Mouse (Mus musculus) 3134 (cell line): ENCODE measurements around the gene Ing4.
A peak's percentile ranks its signal among the peaks of the same experiment; 100 is the strongest.

ENCODE experiments used
- DNase-seq: peaks from one replicate; pipeline ENCODE4 v3.0.0-alpha.2; 2011; ENCODE audit warnings: low spot score; ENCODE audit not compliant: insufficient read length; ENCODE audit errors: extremely low read depth

Gene Ing4

DNA sequence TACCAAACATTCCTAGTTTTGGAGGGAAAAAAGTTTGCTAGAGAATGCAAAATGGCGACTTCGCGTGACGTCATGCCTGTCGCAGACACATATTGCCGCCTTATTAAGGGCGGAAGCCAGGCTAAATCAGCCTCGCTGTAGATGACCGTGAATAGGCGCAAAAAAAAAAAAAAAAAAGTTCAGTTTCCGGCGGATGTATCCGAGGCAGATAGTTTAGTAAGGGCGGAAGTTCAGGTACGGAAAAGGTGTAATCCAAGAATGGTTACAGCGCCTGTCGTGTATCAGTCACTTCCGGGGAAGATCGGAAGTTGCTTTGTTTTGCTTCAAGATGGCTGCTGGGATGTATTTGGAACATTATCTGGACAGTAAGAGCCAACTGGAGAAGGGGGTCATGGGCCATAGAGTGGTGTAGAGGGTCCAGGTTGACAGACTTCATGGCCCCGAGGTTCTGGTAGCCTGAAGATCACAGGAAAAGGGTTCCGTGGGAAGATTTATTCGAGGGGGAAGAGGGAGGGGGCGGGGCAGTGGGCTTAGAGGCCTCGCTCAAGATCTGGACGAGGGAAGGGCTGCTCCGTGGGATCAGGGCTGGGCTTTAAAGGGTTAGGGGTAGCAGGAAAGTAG is at the start of gene Ing4:
TSS of gene Ing4 (plus strand) at position 228 of the 621 bp plus-strand sequence.
- DNase-seq: peak; percentile 79

DNA sequence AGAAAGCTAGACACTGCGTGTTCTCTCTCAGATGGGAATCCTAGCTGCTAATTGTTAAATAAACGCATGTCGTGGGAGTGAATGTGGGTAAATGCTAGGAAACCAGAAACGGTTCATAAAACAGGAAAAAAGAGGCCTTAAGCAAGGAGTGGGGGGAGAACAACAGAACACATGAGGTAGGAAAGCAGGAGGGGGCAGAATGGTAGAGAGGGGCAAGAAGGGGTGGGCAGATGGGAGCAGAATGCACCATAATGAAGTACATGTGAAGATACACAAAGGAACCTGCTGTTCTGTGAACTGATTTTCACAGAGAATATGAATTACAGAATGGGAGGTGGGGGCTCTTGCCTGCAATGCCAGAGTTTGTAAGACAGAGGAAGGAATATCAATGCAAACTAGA is 47.3 kb upstream of the Ing4 start:
- DNase-seq: no peak

- DNase-seq: peak; percentile 67
Observed at GRCm38 (mm10) chr6:124993365-124993764, 46.2 kb upstream of the Ing4 start.

DNA sequence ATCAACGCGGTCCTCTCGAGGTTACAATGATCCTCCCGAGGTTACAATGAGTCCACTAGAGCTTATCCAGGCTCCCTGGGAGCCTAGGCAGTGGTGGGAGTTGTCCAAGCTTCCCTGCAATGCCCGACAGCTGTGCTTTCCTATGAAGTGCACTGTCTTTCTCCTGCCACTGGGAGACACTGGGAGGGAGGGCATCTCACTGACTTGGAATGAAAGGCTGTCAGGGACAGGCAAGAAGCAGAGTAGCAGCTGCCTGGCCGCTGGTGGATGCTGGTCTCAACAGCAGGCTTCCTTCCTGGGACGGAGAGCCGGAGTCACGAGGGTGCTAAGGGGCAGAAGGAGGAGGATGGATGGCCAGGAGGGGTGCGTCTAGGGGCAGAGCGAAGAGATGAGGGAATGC is 45.7 kb upstream of the Ing4 start:
- DNase-seq: no peak

GRCm38 (mm10) chr6:124995246-124995645 is 44.3 kb upstream of the Ing4 start:
- DNase-seq: no peak

DNA sequence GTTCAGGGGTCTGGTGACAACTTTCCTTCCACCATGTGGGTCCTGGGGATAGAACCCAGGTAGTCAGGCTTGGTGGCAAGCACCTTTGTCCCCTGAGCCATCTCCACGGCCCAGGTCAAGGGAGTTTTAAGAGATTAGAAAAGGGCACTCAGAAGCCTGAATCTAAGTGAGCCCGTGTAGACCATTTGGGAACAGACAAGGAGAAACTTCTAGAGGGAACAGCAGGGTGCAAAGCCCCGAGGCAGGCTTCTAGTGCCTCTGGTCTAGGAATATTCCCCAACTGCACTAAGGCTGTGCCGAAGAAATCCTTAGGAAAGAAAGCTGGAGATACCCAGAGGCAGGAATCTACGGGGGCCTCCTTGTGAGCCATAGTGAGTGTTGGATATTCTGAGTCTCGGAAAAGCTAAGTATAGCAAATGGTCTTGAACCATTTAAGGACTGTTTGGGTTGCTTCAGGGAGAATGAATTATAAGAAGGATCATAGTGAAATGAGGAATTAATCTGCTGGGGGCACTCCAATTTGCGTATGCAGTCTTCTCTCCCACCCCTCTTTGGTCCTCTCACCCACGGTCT is 43.6 kb upstream of the Ing4 start:
- DNase-seq: no peak

DNA sequence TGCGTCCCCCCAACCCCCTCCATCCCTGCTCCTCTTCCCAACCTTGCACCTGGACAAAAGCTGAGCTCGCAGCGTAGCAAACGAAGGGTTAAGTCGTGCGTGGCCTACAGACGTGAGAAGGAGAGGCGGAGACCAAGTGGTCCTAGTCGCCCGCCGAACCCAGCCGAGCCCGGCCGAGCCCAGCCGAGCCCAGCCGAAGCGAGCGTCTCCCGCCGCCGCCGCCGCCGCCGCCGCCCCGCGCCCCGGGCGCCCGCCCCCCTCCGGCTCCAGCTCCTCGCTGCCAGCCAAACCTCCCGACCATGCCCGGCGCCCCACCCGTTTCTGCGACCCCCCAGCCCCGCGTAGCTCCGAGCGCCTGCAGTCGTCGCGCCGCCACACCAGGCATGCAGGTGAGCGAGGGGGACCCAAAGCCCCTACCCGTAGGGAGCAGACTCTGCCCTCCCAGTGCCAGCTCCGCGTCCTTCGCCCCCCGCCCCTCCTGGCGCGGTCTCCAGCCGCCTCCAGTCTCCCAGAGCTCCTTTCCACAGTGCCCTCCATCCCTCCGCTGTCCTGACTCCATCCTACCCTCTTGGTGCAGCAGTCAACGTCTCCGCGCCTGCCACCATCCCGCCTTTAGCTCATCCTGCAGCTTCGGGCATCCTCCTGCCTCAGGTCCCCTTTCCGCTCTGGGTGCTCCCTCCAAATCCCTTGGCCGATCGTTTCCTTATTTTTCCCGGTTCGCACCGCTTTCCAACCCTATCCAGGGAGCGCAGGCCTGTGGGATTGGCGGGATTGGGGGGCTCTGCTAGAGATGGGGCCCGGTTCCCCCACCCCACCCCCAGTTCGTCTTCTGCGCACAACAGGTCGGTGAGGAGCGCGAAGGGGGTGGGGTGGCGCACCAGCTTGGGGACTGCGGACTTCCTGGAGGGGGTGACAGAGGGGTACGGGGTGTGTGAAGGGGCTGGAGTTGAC is 42.7 kb upstream of the Ing4 start, which contains the start of gene Pianp:
TSS of gene Pianp (plus strand) at position 144 of the 951 bp plus-strand sequence.
- no peak for DNase-seq

- no peak for DNase-seq
Observed at GRCm38 (mm10) chr6:124998066-124998465, 41.5 kb upstream of the Ing4 start.

DNA sequence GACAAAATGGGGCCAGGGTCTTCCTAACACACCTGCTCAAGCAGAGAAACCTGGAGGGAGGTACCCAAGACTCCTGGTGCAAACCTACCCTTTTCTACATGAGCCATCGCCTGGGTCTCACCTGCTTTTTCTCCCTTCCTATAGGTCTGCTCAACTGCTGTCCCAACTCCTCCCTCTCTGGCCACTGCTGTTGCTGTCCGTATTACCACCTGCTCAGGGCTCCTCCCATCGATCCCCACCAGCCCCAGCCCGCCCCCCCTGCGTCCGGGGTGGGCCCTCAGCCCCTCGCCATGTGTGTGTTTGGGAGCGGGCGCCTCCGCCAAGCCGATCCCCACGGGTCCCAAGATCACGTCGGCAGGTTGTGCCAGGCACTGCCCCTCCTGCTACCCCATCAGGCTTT is 40.5 kb upstream of the Ing4 start:
- no peak for DNase-seq

DNA sequence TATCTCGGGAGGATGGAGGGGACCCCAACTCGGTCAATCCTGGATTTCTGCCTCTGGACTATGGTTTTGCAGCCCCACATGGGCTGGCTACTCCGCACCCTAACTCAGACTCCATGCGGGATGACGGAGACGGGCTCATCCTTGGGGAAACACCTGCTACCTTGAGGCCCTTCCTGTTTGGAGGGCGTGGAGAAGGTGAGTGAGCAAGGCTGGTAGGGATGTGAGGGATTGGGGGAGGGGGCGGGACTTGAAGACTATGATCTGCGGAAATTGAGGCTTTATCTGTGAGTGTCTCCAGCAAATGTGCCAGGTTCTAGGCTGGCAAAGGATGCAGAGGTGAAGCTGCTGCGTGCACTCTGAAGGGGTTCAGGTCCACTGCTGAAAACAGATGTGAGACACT is 40.0 kb upstream of the Ing4 start:
- DNase-seq: no peak

DNA sequence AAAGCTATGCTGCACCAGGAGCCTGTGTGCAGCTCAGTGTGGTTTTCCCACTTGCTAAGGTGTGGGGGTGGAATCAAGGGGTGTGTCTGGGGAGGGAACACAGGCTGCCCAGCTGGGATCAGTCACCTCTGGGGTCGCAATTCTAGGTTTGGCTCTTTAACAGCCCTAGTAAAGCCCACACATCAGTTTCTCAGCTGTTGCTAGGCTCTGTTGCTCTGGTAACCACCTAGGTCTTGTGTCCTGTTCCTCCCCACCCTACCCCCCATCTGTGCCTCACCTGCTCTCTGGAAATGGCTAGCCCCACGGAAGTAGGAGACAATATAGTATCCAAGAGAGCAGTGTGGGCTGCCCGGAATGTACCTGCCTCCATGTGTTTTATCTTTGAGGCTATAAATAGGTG is 35.9 kb upstream of the Ing4 start:
- DNase-seq: no peak

DNA sequence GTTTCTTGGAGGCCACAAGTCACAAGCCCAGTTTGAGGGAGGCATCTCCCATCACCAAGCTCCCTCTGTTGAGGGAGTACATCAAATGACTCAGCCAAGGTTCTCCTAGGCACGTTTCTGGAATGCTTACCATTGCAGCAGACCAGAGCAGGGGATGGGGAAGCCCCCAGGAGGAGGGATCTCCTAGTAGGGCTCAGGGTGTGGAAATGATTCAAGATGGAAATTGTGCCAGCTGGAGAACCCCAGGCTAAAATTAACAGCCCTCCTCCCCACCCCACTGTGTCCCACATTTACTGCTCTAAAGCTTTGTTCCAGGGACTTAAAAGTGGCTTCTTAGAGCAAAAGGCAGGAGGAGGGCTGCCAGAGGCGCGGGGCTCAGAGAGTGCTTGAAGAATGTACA is 34.5 kb upstream of the Ing4 start:
- DNase-seq: no peak

- DNase-seq: no peak
Observed at GRCm38 (mm10) chr6:125008060-125008459, 31.5 kb upstream of the Ing4 start.

GRCm38 (mm10) chr6:125008586-125009128 is 30.9 kb upstream of the Ing4 start:
- DNase-seq: peak; percentile 95

- DNase-seq: no peak
Observed at GRCm38 (mm10) chr6:125009129-125009180, 30.6 kb upstream of the Ing4 start, which contains the start of gene Zfp384. TSS of gene Zfp384 (plus strand) at chr6:125009145.

DNA sequence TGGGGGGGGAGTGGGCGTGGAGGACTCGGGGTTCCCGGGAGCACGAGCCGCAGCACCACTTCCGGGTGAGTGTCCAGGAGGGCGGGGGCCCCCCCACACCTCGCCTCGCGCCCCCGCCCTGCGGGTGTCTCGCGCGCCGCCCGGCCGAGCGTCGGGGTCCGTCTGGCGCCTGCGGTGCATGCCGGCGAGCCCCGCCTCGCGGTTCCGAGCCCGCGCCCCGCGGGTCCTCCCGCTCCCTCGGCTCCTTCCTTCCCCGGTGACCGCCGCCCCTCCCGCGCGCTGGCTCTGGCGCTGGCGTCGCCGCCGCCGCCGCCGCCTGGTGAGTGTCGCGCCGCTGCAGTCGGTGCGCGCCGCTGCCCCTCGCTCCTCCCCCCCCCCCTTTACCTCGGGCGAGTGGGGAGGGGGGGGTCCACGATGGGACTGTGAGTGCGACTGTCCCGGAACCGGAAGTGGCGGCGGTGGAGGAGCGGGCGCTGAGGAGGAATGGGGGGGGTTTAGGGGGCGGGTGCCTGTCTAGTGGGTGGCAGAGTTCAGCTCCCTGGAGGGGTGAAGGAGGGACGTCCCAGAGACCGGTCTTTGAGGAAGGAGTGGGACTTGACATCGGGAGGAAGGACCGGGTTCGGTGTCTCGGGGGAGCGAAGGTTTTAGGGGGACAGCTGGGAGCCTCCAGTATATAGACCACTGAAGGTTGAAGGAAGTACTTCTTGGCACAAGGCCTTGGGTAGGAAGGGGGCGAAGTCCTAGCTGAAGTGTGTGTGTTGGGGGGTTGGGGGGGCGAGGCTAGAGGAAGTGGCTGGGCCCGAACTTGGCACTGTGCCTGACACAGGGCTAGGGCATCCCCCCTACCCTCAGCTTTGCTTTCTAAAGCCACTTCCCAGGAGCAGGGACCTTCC is 30.1 kb upstream of the Ing4 start:
- DNase-seq: peak; percentile 80

GRCm38 (mm10) chr6:125017682-125018081 is 21.9 kb upstream of the Ing4 start:
- no peak for DNase-seq

GRCm38 (mm10) chr6:125030532-125030931 is 9.0 kb upstream of the Ing4 start:
- DNase-seq: peak; percentile 36

- DNase-seq: no peak
Observed at GRCm38 (mm10) chr6:125031604-125032003, 8.0 kb upstream of the Ing4 start.

GRCm38 (mm10) chr6:125038666-125039065 is 894 bp upstream of the Ing4 start:
- DNase-seq: no peak

- no peak for DNase-seq
Observed at GRCm38 (mm10) chr6:125039131-125039530, 429 bp upstream of the Ing4 start.
